Mouse (Mus musculus): ENCODE measurements around the gene Snd1. TPM values are rescaled to one million over a fixed set of nuclear protein-coding genes. Genes with fewer than 3 reads are reported as not detected.

Snd1 gene
- polyA plus RNA-seq, 1 experiment: 190 TPM

GRCm38 (mm10) chr6:28871725-28872420 is 396.9 kb downstream of the Snd1 start:
- peaks cover 6% of the 10 kb centered on the region for H3K36me3 ChIP-seq (ENCODE audit: control insufficient read depth, insufficient read depth)
- H3K4me3 ChIP-seq: no peak overlapping the region
- no peak overlapping the region for H3K4me2 ChIP-seq (ENCODE audit: low read depth)
- H3K79me2 ChIP-seq (ENCODE audit: control insufficient read depth, insufficient read depth): peaks cover 5% of the 10 kb centered on the region
- no peaks in the 10 kb centered on the region for H3K27me3 ChIP-seq (ENCODE audit: control insufficient read depth, insufficient read depth, insufficient read length)
- no peak overlapping the region for H3ac ChIP-seq (ENCODE audit: control insufficient read depth, insufficient read length)
- TF ChIP-seq E2F4 (IDR thresholded peaks at IDR 0.05; ENCODE audit: insufficient read depth): no peak

DNA sequence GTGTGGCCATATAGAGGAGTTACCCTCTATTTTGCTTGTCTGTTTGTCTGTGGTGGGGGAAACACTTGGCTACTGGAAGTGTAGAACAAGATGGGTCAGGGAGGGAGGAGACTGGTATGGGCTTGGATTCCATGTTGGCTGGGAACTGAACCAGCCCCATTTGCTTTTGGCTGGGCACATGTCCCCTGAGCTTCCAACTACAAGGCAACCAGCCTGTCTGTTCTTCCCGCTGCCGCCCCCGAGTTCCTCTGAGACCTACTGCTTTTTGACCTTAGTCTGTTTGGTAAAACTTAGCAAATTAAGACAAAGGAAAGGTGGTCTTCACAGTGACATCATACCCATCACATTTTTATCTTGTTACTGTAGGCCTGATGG is 397.5 kb downstream of the Snd1 start:
- Histone ChIP-seq H3K27me3 (ENCODE audit: control insufficient read depth, insufficient read depth, insufficient read length) (no peaks in the 10 kb centered on the region), H3K36me3 (ENCODE audit: control insufficient read depth, insufficient read depth) (peaks cover 8% of the 10 kb centered on the region), H3K4me2 (ENCODE audit: low read depth) (no peak overlapping the region), H3ac (ENCODE audit: control insufficient read depth, insufficient read length) (no peak overlapping the region), H3K79me2 (ENCODE audit: control insufficient read depth, insufficient read depth) (peaks cover 5% of the 10 kb centered on the region), H3K4me3 (no peak overlapping the region)
- TF ChIP-seq SRF (IDR thresholded peaks at IDR 0.05; ENCODE audit: control insufficient read depth, insufficient read length, low read depth): no peak

DNA sequence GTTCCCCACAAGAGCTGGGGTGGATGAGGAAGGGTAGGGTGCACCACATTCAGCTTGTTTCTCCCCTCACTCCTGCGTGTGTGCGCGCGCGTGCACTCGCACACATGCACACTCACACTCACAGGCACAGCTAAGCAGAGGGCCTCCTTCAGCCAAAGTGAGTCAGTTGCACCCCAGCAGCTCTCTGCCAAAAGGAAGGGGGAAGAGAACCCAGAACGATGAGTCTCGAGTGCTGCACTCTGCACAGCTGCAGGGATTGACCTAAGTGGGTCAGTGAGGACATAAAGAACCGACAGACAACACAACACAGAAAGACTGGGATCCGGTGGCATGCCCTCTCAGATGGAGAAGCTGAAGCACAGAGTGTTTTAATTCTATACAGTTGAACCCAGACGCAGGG is 399.1 kb downstream of the Snd1 start:
- Histone ChIP-seq H3K4me3 (no peak overlapping the region), H3ac (ENCODE audit: control insufficient read depth, insufficient read length) (no peak overlapping the region), H3K27me3 (ENCODE audit: control insufficient read depth, insufficient read depth, insufficient read length) (no peaks in the 10 kb centered on the region), H3K4me2 (ENCODE audit: low read depth) (no peak overlapping the region), H3K79me2 (ENCODE audit: control insufficient read depth, insufficient read depth) (no peaks in the 10 kb centered on the region), H3K36me3 (ENCODE audit: control insufficient read depth, insufficient read depth) (peaks cover 11% of the 10 kb centered on the region)
- TF ChIP-seq REST (IDR thresholded peaks at IDR 0.05; ENCODE audit: insufficient read depth, insufficient read length): no peak
- TF ChIP-seq TCF3 (IDR thresholded peaks at IDR 0.05; ENCODE audit: insufficient read length, low read depth): no peak
- no peak for TF ChIP-seq USF1 (IDR thresholded peaks at IDR 0.05; ENCODE audit: low read depth)

DNA sequence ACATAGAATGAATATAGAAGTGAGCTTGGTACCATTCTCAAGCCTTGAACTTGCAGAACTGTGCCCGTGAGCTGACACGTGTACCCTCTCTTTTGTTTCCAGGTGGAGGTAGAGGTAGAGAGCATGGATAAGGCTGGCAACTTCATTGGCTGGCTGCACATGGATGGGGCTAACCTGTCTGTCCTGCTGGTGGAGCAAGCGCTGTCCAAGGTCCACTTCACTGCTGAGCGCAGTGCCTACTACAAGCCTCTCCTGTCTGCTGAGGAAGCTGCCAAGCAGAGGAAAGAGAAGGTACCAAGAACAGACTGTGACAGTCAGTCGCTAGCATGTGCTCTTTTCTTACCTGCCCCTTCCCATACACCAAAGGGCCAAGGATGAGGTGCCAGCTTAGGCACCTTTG is 399.8 kb downstream of the Snd1 start:
- peaks cover 11% of the 10 kb centered on the region for H3K36me3 ChIP-seq (ENCODE audit: control insufficient read depth, insufficient read depth)
- TF ChIP-seq POLR2AphosphoS2 (IDR thresholded peaks at IDR 0.05; ENCODE audit: insufficient read length, low read depth) (no peak), REST (IDR thresholded peaks at IDR 0.05; ENCODE audit: insufficient read depth, insufficient read length) (peak; percentile 65)
- no peak overlapping the region for H3K4me3 ChIP-seq
- H3K4me2 ChIP-seq (ENCODE audit: low read depth): no peak overlapping the region
- no peaks in the 10 kb centered on the region for H3K27me3 ChIP-seq (ENCODE audit: control insufficient read depth, insufficient read depth, insufficient read length)
- no peak overlapping the region for H3ac ChIP-seq (ENCODE audit: control insufficient read depth, insufficient read length)
- no peaks in the 10 kb centered on the region for H3K79me2 ChIP-seq (ENCODE audit: control insufficient read depth, insufficient read depth)

DNA sequence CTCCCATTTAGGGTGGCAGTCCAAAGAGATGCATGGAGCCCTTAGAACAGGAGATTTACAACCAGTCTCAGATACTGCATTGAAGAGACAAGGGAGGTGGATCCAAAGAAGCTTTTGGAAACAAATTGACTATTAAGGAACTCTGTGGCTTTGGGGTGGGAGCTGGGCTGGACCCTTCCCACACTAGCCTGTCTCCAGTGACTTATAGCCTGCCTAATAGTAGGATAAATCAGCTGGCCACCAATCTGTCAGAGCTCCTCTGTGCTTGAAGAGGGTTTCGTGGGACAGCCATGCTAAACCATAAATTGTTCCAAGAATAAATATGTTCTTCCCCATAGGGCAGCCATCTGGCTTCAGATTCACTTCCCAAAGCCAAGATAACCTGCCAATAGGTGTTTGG is 400.4 kb downstream of the Snd1 start:
- TF ChIP-seq USF1 (IDR thresholded peaks at IDR 0.05; ENCODE audit: low read depth) (no peak), POLR2AphosphoS2 (IDR thresholded peaks at IDR 0.05; ENCODE audit: insufficient read length, low read depth) (no peak), POLR2A (IDR thresholded peaks at IDR 0.05; ENCODE audit: insufficient read length, low read depth) (no peak), MYOG (IDR thresholded peaks at IDR 0.05; ENCODE audit: control insufficient read depth in 1 of 3, insufficient read depth in 1 of 3, insufficient read length in 2 of 3, low read depth in 2 of 3) (no peak), MYOD1 (IDR thresholded peaks at IDR 0.05; ENCODE audit: control insufficient read depth in 1 of 3, insufficient read length in 2 of 3, low read depth in 2 of 3) (no peak), E2F4 (IDR thresholded peaks at IDR 0.05; ENCODE audit: insufficient read depth) (no peak), REST (IDR thresholded peaks at IDR 0.05; ENCODE audit: insufficient read depth, insufficient read length) (no peak), SRF (IDR thresholded peaks at IDR 0.05; ENCODE audit: control insufficient read depth, insufficient read length, low read depth) (no peak), TCF12 (IDR thresholded peaks at IDR 0.05; ENCODE audit: insufficient read depth, poor library complexity, severe bottlenecking) (no peak), CEBPB (IDR thresholded peaks at IDR 0.05; ENCODE audit: insufficient read depth, poor library complexity, severe bottlenecking) (no peak), MAX (IDR thresholded peaks at IDR 0.05; ENCODE audit: low read depth) (no peak), TCF3 (IDR thresholded peaks at IDR 0.05; ENCODE audit: insufficient read length, low read depth) (no peak)
- no peak overlapping the region for H3K4me3 ChIP-seq

GRCm38 (mm10) chr6:28876492-28876891 is 401.6 kb downstream of the Snd1 start:
- H3K4me3 ChIP-seq: no peak overlapping the region
- no peak overlapping the region for H3ac ChIP-seq (ENCODE audit: control insufficient read depth, insufficient read length)
- no peaks in the 10 kb centered on the region for H3K79me2 ChIP-seq (ENCODE audit: control insufficient read depth, insufficient read depth)
- no peaks in the 10 kb centered on the region for H3K27me3 ChIP-seq (ENCODE audit: control insufficient read depth, insufficient read depth, insufficient read length)
- no peak overlapping the region for H3K4me2 ChIP-seq (ENCODE audit: low read depth)
- H3K36me3 ChIP-seq (ENCODE audit: control insufficient read depth, insufficient read depth): peaks cover 15% of the 10 kb centered on the region
- no peak for TF ChIP-seq TCF12 (IDR thresholded peaks at IDR 0.05; ENCODE audit: insufficient read depth, poor library complexity, severe bottlenecking)
- TF ChIP-seq POLR2A (IDR thresholded peaks at IDR 0.05; ENCODE audit: insufficient read length, low read depth): no peak
- TF ChIP-seq E2F4 (IDR thresholded peaks at IDR 0.05; ENCODE audit: insufficient read depth): no peak
- no peak for TF ChIP-seq MYOD1 (IDR thresholded peaks at IDR 0.05; ENCODE audit: control insufficient read depth in 1 of 3, insufficient read length in 2 of 3, low read depth in 2 of 3)
- no peak for TF ChIP-seq POLR2AphosphoS2 (IDR thresholded peaks at IDR 0.05; ENCODE audit: insufficient read length, low read depth)
- no peak for TF ChIP-seq USF1 (IDR thresholded peaks at IDR 0.05; ENCODE audit: low read depth)
- TF ChIP-seq MYOG (IDR thresholded peaks at IDR 0.05; ENCODE audit: control insufficient read depth in 1 of 3, insufficient read depth in 1 of 3, insufficient read length in 2 of 3, low read depth in 2 of 3): no peak
- TF ChIP-seq MAX (IDR thresholded peaks at IDR 0.05; ENCODE audit: low read depth): no peak

More for the DNA sequence above, 400.4 kb downstream of the Snd1 start:
- H3K79me2 ChIP-seq (ENCODE audit: control insufficient read depth, insufficient read depth): no peaks in the 10 kb centered on the region
- no peak overlapping the region for H3ac ChIP-seq (ENCODE audit: control insufficient read depth, insufficient read length)
- H3K27me3 ChIP-seq (ENCODE audit: control insufficient read depth, insufficient read depth, insufficient read length): no peaks in the 10 kb centered on the region
- no peak overlapping the region for H3K4me2 ChIP-seq (ENCODE audit: low read depth)
- H3K36me3 ChIP-seq (ENCODE audit: control insufficient read depth, insufficient read depth): peaks cover 11% of the 10 kb centered on the region

Measured in myocyte (in vitro differentiated cells).